Mouse (Mus musculus) liver, postnatal 0 days (tissue): ENCODE data around the gene Nceh1. TPM values are rescaled to one million over a fixed set of nuclear protein-coding genes. Genes with fewer than 3 reads are reported as not detected.

Source experiments
- ATAC-seq: fragments of 200-750 bp; cut with Nextera tagmentation; 2 replicates; pipeline ENCODE4 v1.8.0; 2017; ENCODE audit warnings: mild to moderate bottlenecking, moderate library complexity
- DNase-seq: peaks from one replicate; pipeline ENCODE4 v3.0.0-alpha.2; 2016
- H3K27ac ChIP-seq: fragments of 300-500 bp; sonication (generic); 2 replicates; pipeline ENCODE4 v1.5.1; 2014; ENCODE audit warnings: antibody characterized with exemption, moderate library complexity, mild to moderate bottlenecking, low read depth
- H3K27me3 ChIP-seq: fragments of 300-500 bp; sonication (generic); 2 replicates; pipeline ENCODE4 v1.6.1; 2014; ENCODE audit warnings: low read length, control low read depth, mixed read lengths; ENCODE audit not compliant: insufficient read depth
- H3K36me3 ChIP-seq: fragments of 300-500 bp; sonication (generic); replicated peaks from 2 replicates; pipeline ENCODE4 v1.6.1; 2014; ENCODE audit warnings: mild to moderate bottlenecking, control low read depth, low read length, moderate library complexity, mixed read lengths; ENCODE audit not compliant: insufficient read depth
- H3K4me1 ChIP-seq: fragments of 300-500 bp; sonication (generic); 2 replicates; pipeline ENCODE4 v1.6.1; 2014; ENCODE audit warnings: antibody characterized with exemption, mild to moderate bottlenecking, control low read depth; ENCODE audit not compliant: insufficient read depth
- H3K4me2 ChIP-seq: fragments of 300-500 bp; sonication (generic); 2 replicates; pipeline ENCODE4 v1.6.1; 2014; ENCODE audit warnings: low read depth, mild to moderate bottlenecking, low read length, moderate library complexity, mixed read lengths
- H3K4me3 ChIP-seq: fragments of 300-500 bp; sonication (generic); 2 replicates; pipeline ENCODE4 v1.5.1; 2014; ENCODE audit warnings: low read depth, low read length
- H3K9ac ChIP-seq: fragments of 300-500 bp; sonication (generic); replicated peaks from 2 replicates; pipeline ENCODE4 v1.6.1; 2014; ENCODE audit warnings: mild to moderate bottlenecking, moderate library complexity
- H3K9me3 ChIP-seq: fragments of 300-500 bp; sonication (generic); 2 replicates; pipeline ENCODE4 v1.6.1; 2016; ENCODE audit warnings: mild to moderate bottlenecking, control low read depth, low read length, mixed read lengths
- CTCF ChIP-seq: sonication (generic); IDR thresholded peaks from 2 replicates; pipeline ENCODE4 v1.5.1; 2016; ENCODE audit warnings: antibody characterized with exemption, low read depth
- EP300 ChIP-seq: IDR thresholded peaks from 2 replicates; pipeline ENCODE4 v1.6.1; 2016; ENCODE audit warnings: antibody characterized with exemption, low read depth, mild to moderate bottlenecking
- WGBS: fragments of 180-500 bp; shearing (Covaris S2); extraction: QIAGEN DNeasy Blood & Tissue Kit; methylation state at CpG from one replicate; pipeline ENCODE4 v1.1.7; 2014; ENCODE audit not compliant: insufficient replicate concordance; 5-methylcytosine and 5-hydroxymethylcytosine counted together
- polyA plus RNA-seq: library from polyadenylated mRNA; unstranded; fragments of >200 nt; fragmentation: Nextera tagmentation; extraction: Ambion mirVana; gene quantifications from 2 replicates; pipeline ENCODE4 v1.2.1, GENCODE M21; 2015

Nceh1 gene
- polyA plus RNA-seq, 1 experiment from 2014 or later, result 23.9 TPM

DNA sequence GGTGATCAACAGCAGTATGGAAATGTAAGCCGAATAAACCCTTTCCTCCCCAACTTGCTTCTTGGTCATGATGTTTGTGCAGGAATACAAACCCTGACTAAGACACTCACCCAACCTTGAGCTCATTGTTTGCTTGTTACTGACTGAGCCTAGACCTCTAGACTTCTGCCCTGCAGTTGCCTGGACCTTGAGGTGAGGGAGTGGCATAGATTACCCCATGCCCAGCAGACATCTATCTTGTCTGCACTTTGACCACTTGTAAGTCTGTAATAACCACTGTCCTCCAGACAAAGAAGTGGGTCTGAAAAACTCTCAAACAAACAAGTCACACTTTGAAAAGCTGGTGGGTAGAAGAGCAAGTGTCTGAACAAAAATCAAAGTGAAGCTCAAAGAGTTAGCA lies 136.9 kb downstream of the Nceh1 start:
- ATAC-seq (no peak), DNase-seq (no peak)
- TF ChIP-seq CTCF (no peak), EP300 (no peak)
- H3K27me3 ChIP-seq, result no peaks in the 10 kb centered on the region
- no peak overlapping the region for H3K4me2 ChIP-seq
- no CpG with 5 or more reads among the region's 1 CpGs for WGBS
- no peak overlapping the region for H3K4me3 ChIP-seq
- H3K9me3 ChIP-seq, result no peaks in the 10 kb centered on the region
- H3K4me1 ChIP-seq, result peaks cover 3% of the 10 kb centered on the region; the same call in 1 of the 2 replicates
- no peak overlapping the region for H3K9ac ChIP-seq
- no peaks in the 10 kb centered on the region for H3K36me3 ChIP-seq
- no peak overlapping the region for H3K27ac ChIP-seq

- Histone ChIP-seq H3K4me3 (no peak overlapping the region), H3K4me1 (peaks cover 3% of the 10 kb centered on the region; the same call in 1 of the 2 replicates), H3K36me3 (no peaks in the 10 kb centered on the region), H3K9me3 (no peaks in the 10 kb centered on the region), H3K27me3 (no peaks in the 10 kb centered on the region), H3K27ac (no peak overlapping the region; the same call in 1 of the 2 replicates), H3K9ac (no peak overlapping the region), H3K4me2 (no peak overlapping the region)
- TF ChIP-seq EP300, result no peak
- no peak for TF ChIP-seq CTCF
- ATAC-seq, result peak; percentile 38; the same call in 1 of the 2 replicates
- WGBS, result 64% methylated on average over 9 of the region's 9 CpGs
- DNase-seq, result no peak
Observed at GRCm38 (mm10) chr3:27320613-27321495, 138.1 kb downstream of the Nceh1 start.

- H3K9ac ChIP-seq, result no peak overlapping the region
- DNase-seq (no peak), ATAC-seq (no peak)
- H3K27ac ChIP-seq, result no peak overlapping the region
- no peaks in the 10 kb centered on the region for H3K27me3 ChIP-seq
- H3K36me3 ChIP-seq, result no peaks in the 10 kb centered on the region
- 81% methylated on average over 9 of the region's 9 CpGs for WGBS
- no peaks in the 10 kb centered on the region for H3K4me1 ChIP-seq
- H3K4me2 ChIP-seq, result no peak overlapping the region
- no peaks in the 10 kb centered on the region for H3K9me3 ChIP-seq
- no peak overlapping the region for H3K4me3 ChIP-seq
- TF ChIP-seq CTCF (no peak), EP300 (no peak)
Observed at GRCm38 (mm10) chr3:27322591-27322990, 139.8 kb downstream of the Nceh1 start.

- no peaks in the 10 kb centered on the region for H3K4me1 ChIP-seq
- ATAC-seq (no peak), DNase-seq (no peak)
- 83% methylated on average over 5 of the region's 5 CpGs for WGBS
- H3K4me2 ChIP-seq, result no peak overlapping the region
- H3K9me3 ChIP-seq, result no peaks in the 10 kb centered on the region
- no peak overlapping the region for H3K9ac ChIP-seq
- no peak overlapping the region for H3K27ac ChIP-seq
- H3K4me3 ChIP-seq, result no peak overlapping the region
- H3K36me3 ChIP-seq, result no peaks in the 10 kb centered on the region
- no peak for TF ChIP-seq EP300
- no peaks in the 10 kb centered on the region for H3K27me3 ChIP-seq
Observed at GRCm38 (mm10) chr3:27323551-27323950, 140.8 kb downstream of the Nceh1 start.

DNA sequence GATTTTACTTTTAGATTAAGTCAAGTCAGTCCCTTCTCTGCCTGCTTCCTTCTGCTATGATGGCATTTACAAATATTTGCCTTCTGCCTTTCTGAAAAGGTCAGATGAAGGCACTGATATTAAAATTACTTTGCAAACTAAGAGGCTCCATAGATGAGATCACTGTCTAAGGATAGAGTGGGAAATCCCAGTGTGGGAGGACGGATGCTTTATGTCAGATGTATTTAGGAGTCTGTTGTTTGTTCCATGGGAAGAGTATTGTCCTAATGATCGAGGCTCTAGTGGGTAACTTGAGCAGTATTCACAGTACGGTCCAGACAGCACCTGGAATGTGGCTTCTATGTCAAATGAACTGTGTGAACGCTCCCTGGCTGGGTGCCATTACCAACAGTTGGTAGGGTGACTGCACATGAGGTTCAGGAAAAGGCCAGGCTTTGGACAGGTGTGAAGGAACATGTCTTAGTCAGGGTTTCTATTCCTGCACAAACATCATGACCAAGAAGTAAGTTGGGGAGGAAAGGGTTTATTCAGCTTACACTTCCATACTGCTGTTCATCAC lies 143.9 kb downstream of the Nceh1 start:
- Histone ChIP-seq H3K27ac (no peak overlapping the region), H3K9ac (no peak overlapping the region), H3K36me3 (no peaks in the 10 kb centered on the region), H3K4me2 (no peak overlapping the region), H3K9me3 (no peaks in the 10 kb centered on the region), H3K4me1 (no peaks in the 10 kb centered on the region), H3K4me3 (no peak overlapping the region), H3K27me3 (no peaks in the 10 kb centered on the region)
- WGBS, result 66% methylated on average over 4 of the region's 4 CpGs
- TF ChIP-seq CTCF, result no peak
- no peak for TF ChIP-seq EP300
- ATAC-seq (no peak), DNase-seq (no peak)

DNA sequence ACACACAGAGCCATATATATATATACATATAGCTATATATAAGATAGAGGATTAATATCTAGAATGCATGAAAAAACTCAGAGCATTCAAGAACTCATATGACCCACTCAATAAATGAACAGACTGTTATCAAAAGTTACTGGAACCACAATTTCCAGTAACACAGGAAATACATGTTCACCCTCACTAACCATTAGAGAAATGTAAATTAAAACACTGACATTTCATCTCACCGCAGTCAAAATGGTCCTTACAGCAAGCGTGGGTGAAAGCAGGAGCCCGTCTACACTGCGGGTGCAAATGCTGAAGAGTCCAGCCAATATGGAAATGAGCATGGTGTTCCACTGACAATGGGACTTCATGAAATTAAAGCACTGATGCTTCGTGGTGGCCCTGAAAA lies 147.9 kb downstream of the Nceh1 start:
- Histone ChIP-seq H3K27ac (no peak overlapping the region), H3K27me3 (no peaks in the 10 kb centered on the region), H3K4me2 (no peak overlapping the region), H3K4me1 (no peaks in the 10 kb centered on the region), H3K9ac (no peak overlapping the region), H3K9me3 (no peaks in the 10 kb centered on the region), H3K36me3 (no peaks in the 10 kb centered on the region), H3K4me3 (no peak overlapping the region)
- WGBS, result 64% methylated on average over 5 of the region's 5 CpGs
- TF ChIP-seq EP300, result no peak
- ATAC-seq, result no peak
- DNase-seq, result no peak

Other genes starting within 250 kb of the Nceh1 start
- gene Ect2, start 29.1 kb upstream of the Nceh1 start, polyA plus RNA-seq, result 10.1 and 12.5 TPM in 2 replicates
- 0.23 and 0.37 TPM in 2 replicates for gene Tnfsf10, start 134.1 kb downstream of the Nceh1 start, polyA plus RNA-seq
- gene Ghsr, start 188.4 kb downstream of the Nceh1 start, polyA plus RNA-seq, result not detected in 2 replicates